13 mouse cellular contexts compared by ENCODE assay signal in genomic region chr11:75429019-75429705, GRCm38 (mm10). TPM values are rescaled to one million over a fixed set of nuclear protein-coding genes. Genes with fewer than 3 reads are reported as not detected.
DNase-seq lines count a peak whose midpoint lies in the region; ATAC-seq lines count a peak whose summit lies in the region.
"Had no signal": no experiment of that assay in that cellular context is flagged by ENCODE, and none has a peak within 500 bp of the region (broad histone marks: within the 10 kb centered on the region; RNA-seq: fewer than 3 reads in every experiment).

No protein-coding gene starts in this region.

- no peaks in the 10 kb centered on the region for H3K9me3 ChIP-seq in midbrain, embryonic 11.5 days (ENCODE audit: control insufficient read depth, low read length)
- no peaks in the 10 kb centered on the region for H3K9me3 ChIP-seq in midbrain, embryonic 13.5 days
- peaks cover 2% of the 10 kb centered on the region; the same call in 1 of the 2 replicates for H3K9me3 ChIP-seq in forebrain, embryonic 16.5 days (ENCODE audit: control insufficient read depth, low read length)
- H3K9me3 ChIP-seq: heart, embryonic 15.5 days; stomach, embryonic 15.5 days had no signal

- no peak overlapping the region for H3K4me3 ChIP-seq in midbrain, embryonic 11.5 days (ENCODE audit: low read depth, low read length)
- H3K4me3 ChIP-seq in midbrain, embryonic 13.5 days (replicated peaks), result no peak overlapping the region
- H3K4me3 ChIP-seq in forebrain, embryonic 16.5 days (replicated peaks; ENCODE audit: low read length), result no peak overlapping the region
- H3K4me3 ChIP-seq: heart, embryonic 15.5 days; stomach, embryonic 15.5 days had no signal

- no peak overlapping the region for H3K27ac ChIP-seq in midbrain, embryonic 11.5 days (ENCODE audit: low read depth, low read length)
- no peak overlapping the region for H3K27ac ChIP-seq in midbrain, embryonic 13.5 days
- H3K27ac ChIP-seq in forebrain, embryonic 16.5 days (ENCODE audit: low read length), result no peak overlapping the region
- H3K27ac ChIP-seq: heart, embryonic 15.5 days; stomach, embryonic 15.5 days had no signal

- H3K4me1 ChIP-seq in midbrain, embryonic 11.5 days (ENCODE audit: control insufficient read depth, insufficient read depth, low read length), result no peaks in the 10 kb centered on the region
- no peaks in the 10 kb centered on the region for H3K4me1 ChIP-seq in midbrain, embryonic 13.5 days (replicated peaks)
- H3K4me1 ChIP-seq in forebrain, embryonic 16.5 days (replicated peaks; ENCODE audit: control insufficient read depth, insufficient read depth, low read length), result peaks cover 15% of the 10 kb centered on the region
- H3K4me1 ChIP-seq: heart, embryonic 15.5 days; stomach, embryonic 15.5 days had no signal

- no peak overlapping the region for H3K4me2 ChIP-seq in midbrain, embryonic 11.5 days
- no peak overlapping the region for H3K4me2 ChIP-seq in midbrain, embryonic 13.5 days (replicated peaks)
- no peak overlapping the region for H3K4me2 ChIP-seq in forebrain, embryonic 16.5 days (ENCODE audit: low read length)
- H3K4me2 ChIP-seq: heart, embryonic 15.5 days; stomach, embryonic 15.5 days had no signal

- no peak for ATAC-seq in midbrain, embryonic 11.5 days (ENCODE audit: low FRiP score)
- ATAC-seq in midbrain, embryonic 13.5 days, result no peak
- peak; percentile 97 for ATAC-seq in megakaryocyte progenitor cell, adult 5-6 weeks (replicated peaks; ENCODE audit: poor library complexity)
- no peak for ATAC-seq in forebrain, embryonic 16.5 days

- no peaks in the 10 kb centered on the region for H3K27me3 ChIP-seq in midbrain, embryonic 11.5 days (ENCODE audit: control insufficient read depth, insufficient read depth, low read length)
- no peaks in the 10 kb centered on the region for H3K27me3 ChIP-seq in midbrain, embryonic 13.5 days
- H3K27me3 ChIP-seq in forebrain, embryonic 16.5 days (replicated peaks; ENCODE audit: control insufficient read depth, insufficient read depth, low read length), result no peaks in the 10 kb centered on the region
- H3K27me3 ChIP-seq: heart, embryonic 15.5 days; stomach, embryonic 15.5 days had no signal

- no peaks in the 10 kb centered on the region for H3K36me3 ChIP-seq in midbrain, embryonic 11.5 days (ENCODE audit: control insufficient read depth, insufficient read depth, low read length)
- H3K36me3 ChIP-seq in midbrain, embryonic 13.5 days, result no peaks in the 10 kb centered on the region
- H3K36me3 ChIP-seq in forebrain, embryonic 16.5 days (ENCODE audit: control insufficient read depth, insufficient read depth), result no peaks in the 10 kb centered on the region
- H3K36me3 ChIP-seq: G1E; heart, embryonic 15.5 days; stomach, embryonic 15.5 days had no signal

- H3K9ac ChIP-seq in midbrain, embryonic 11.5 days (ENCODE audit: low read length), result no peak overlapping the region
- no peak overlapping the region for H3K9ac ChIP-seq in midbrain, embryonic 13.5 days (replicated peaks)
- H3K9ac ChIP-seq in forebrain, embryonic 16.5 days (replicated peaks; ENCODE audit: low read depth, low read length), result no peak overlapping the region
- H3K9ac ChIP-seq: heart, embryonic 15.5 days; stomach, embryonic 15.5 days had no signal

- DNase-seq in midbrain, embryonic 11.5 days (ENCODE audit: low spot score, missing footprints), result peak; percentile 17
- DNase-seq in c-Kit-positive CD71-negative TER-119-negative erythroid progenitor cells, embryonic 14.5 days (ENCODE audit: low read depth), result peak; percentile 25
- peak; percentile 53 to 67 for DNase-seq in thymus, postnatal 36 days
- no peak for DNase-seq in adrenal gland, postnatal 25 days
- no peak for DNase-seq in gastrocnemius, postnatal 4 days (ENCODE audit: low spot score in 2 of 2)
- DNase-seq: adrenal gland, adult 2 months; kidney, adult 11 months had no signal

- WGBS in midbrain, embryonic 11.5 days, result 88% methylated on average over 9 of the region's 9 CpGs
- WGBS in midbrain, embryonic 13.5 days, result 86% methylated on average over 9 of the region's 9 CpGs
- 89% methylated on average over 9 of the region's 9 CpGs for WGBS in forebrain, embryonic 16.5 days

RNA-seq across cellular contexts. Expression of gene Serpinf1, which starts 6.7 kb away (rescaled TPM):
- polyA plus RNA-seq in midbrain, embryonic 11.5 days (2014; fragmentation: Nextera tagmentation; extraction: Ambion mirVana), result 56.2 and 58.2 TPM in 2 replicates
- 27.5 and 31.5 TPM in 2 replicates for polyA plus RNA-seq in midbrain, embryonic 13.5 days (2015; fragmentation: Nextera tagmentation; extraction: Ambion mirVana)
- total RNA-seq in megakaryocyte progenitor cell, adult 5-6 weeks (2015), result 99.9 and 117 TPM in 2 replicates
- 70.7 and 92.3 TPM in 2 replicates for total RNA-seq in megakaryocyte progenitor cell, adult 5-6 weeks (2017)
- 12.4 and 23.9 TPM in 2 replicates for total RNA-seq in adrenal gland, postnatal 25 days (2021)
- 24.3 and 44.3 TPM in 2 replicates for polyA plus RNA-seq in forebrain, embryonic 16.5 days (2015; fragmentation: Nextera tagmentation; extraction: Ambion mirVana)
- 100 to 1,000 TPM; 130 to 141 TPM for total RNA-seq in gastrocnemius, postnatal 4 days (2021)
- polyA plus RNA-seq: G1E had no signal

RNA-seq across cellular contexts. Expression of gene Serpinf2, which starts 10.2 kb away (rescaled TPM):
- polyA plus RNA-seq in midbrain, embryonic 11.5 days (2014; fragmentation: Nextera tagmentation; extraction: Ambion mirVana), result not detected in 2 replicates
- 0.07 TPM in 1 of 2 replicates, not detected in the other for polyA plus RNA-seq in midbrain, embryonic 13.5 days (2015; fragmentation: Nextera tagmentation; extraction: Ambion mirVana)
- 0.20 TPM in 1 of 2 replicates, not detected in the other for total RNA-seq in megakaryocyte progenitor cell, adult 5-6 weeks (2015)
- not detected in 2 replicates for total RNA-seq in megakaryocyte progenitor cell, adult 5-6 weeks (2017)
- 7.7 TPM in 1 of 2 replicates, not detected in the other for total RNA-seq in adrenal gland, postnatal 25 days (2021)
- polyA plus RNA-seq in forebrain, embryonic 16.5 days (2015; fragmentation: Nextera tagmentation; extraction: Ambion mirVana), result not detected in 2 replicates
- 1 to 10 TPM in 1 of 2 experiments, under 1 TPM in 1; 0.32 to 2.7 TPM for total RNA-seq in gastrocnemius, postnatal 4 days (2021)

RNA-seq across cellular contexts. Expression of gene Wdr81, which starts 25.4 kb away (rescaled TPM):
- polyA plus RNA-seq in midbrain, embryonic 11.5 days (2014; fragmentation: Nextera tagmentation; extraction: Ambion mirVana), result 2.8 and 3.9 TPM in 2 replicates
- 6.8 and 8.1 TPM in 2 replicates for polyA plus RNA-seq in midbrain, embryonic 13.5 days (2015; fragmentation: Nextera tagmentation; extraction: Ambion mirVana)
- 7.1 and 8.0 TPM in 2 replicates for total RNA-seq in megakaryocyte progenitor cell, adult 5-6 weeks (2015)
- total RNA-seq in megakaryocyte progenitor cell, adult 5-6 weeks (2017), result 5.7 and 8.0 TPM in 2 replicates
- total RNA-seq in adrenal gland, postnatal 25 days (2021), result 21.9 and 23.5 TPM in 2 replicates
- polyA plus RNA-seq in forebrain, embryonic 16.5 days (2015; fragmentation: Nextera tagmentation; extraction: Ambion mirVana), result 9.2 and 10.0 TPM in 2 replicates
- total RNA-seq in gastrocnemius, postnatal 4 days (2021), result 10 to 100 TPM in 1 of 2 experiments, 1 to 10 TPM in 1; 9.3 to 10.4 TPM

RNA-seq across cellular contexts. Expression of gene Tlcd2, which starts 32.4 kb away (rescaled TPM):
- polyA plus RNA-seq in midbrain, embryonic 11.5 days (2014; fragmentation: Nextera tagmentation; extraction: Ambion mirVana), result 7.6 and 8.9 TPM in 2 replicates
- 2.0 and 2.5 TPM in 2 replicates for polyA plus RNA-seq in midbrain, embryonic 13.5 days (2015; fragmentation: Nextera tagmentation; extraction: Ambion mirVana)
- total RNA-seq in megakaryocyte progenitor cell, adult 5-6 weeks (2015), result 16.3 and 16.5 TPM in 2 replicates
- 17.9 and 28.3 TPM in 2 replicates for total RNA-seq in megakaryocyte progenitor cell, adult 5-6 weeks (2017)
- total RNA-seq in adrenal gland, postnatal 25 days (2021), result 16.2 and 16.8 TPM in 2 replicates
- 1.4 and 1.6 TPM in 2 replicates for polyA plus RNA-seq in forebrain, embryonic 16.5 days (2015; fragmentation: Nextera tagmentation; extraction: Ambion mirVana)
- 10 to 100 TPM in 1 of 2 experiments, 1 to 10 TPM in 1; 9.6 to 12.6 TPM for total RNA-seq in gastrocnemius, postnatal 4 days (2021)
- polyA plus RNA-seq: G1E had no signal

RNA-seq across cellular contexts. Expression of gene Prpf8, which starts 57.5 kb away (rescaled TPM):
- polyA plus RNA-seq in midbrain, embryonic 11.5 days (2014; fragmentation: Nextera tagmentation; extraction: Ambion mirVana), result 94.9 and 100.0 TPM in 2 replicates
- polyA plus RNA-seq in midbrain, embryonic 13.5 days (2015; fragmentation: Nextera tagmentation; extraction: Ambion mirVana), result 58.2 and 61.8 TPM in 2 replicates
- 147 and 148 TPM in 2 replicates for total RNA-seq in megakaryocyte progenitor cell, adult 5-6 weeks (2015)
- total RNA-seq in megakaryocyte progenitor cell, adult 5-6 weeks (2017), result 93.5 and 107 TPM in 2 replicates
- total RNA-seq in adrenal gland, postnatal 25 days (2021), result 147 and 166 TPM in 2 replicates
- 54.8 and 58.5 TPM in 2 replicates for polyA plus RNA-seq in forebrain, embryonic 16.5 days (2015; fragmentation: Nextera tagmentation; extraction: Ambion mirVana)
- 10 to 100 TPM; 97.2 TPM for total RNA-seq in gastrocnemius, postnatal 4 days (2021)

Comparison
In these comparisons a context has a peak if more than half of its experiments do, and no peak if none do; other contexts are left out.
1. DNase-seq: peak in midbrain, embryonic 11.5 days (single experiment), c-Kit-positive CD71-negative TER-119-negative erythroid progenitor cells, embryonic 14.5 days (single experiment) and thymus, postnatal 36 days (2 of 2); none in adrenal gland, postnatal 25 days (single experiment) and gastrocnemius, postnatal 4 days (0 of 2).